Mouse (Mus musculus): ENCODE results near the gene Tns3. TPM values are rescaled to one million over a fixed set of nuclear protein-coding genes. Genes with fewer than 3 reads are reported as not detected.

Tns3 gene
- polyA plus RNA-seq, 1 experiment, result 29.2 TPM

DNA sequence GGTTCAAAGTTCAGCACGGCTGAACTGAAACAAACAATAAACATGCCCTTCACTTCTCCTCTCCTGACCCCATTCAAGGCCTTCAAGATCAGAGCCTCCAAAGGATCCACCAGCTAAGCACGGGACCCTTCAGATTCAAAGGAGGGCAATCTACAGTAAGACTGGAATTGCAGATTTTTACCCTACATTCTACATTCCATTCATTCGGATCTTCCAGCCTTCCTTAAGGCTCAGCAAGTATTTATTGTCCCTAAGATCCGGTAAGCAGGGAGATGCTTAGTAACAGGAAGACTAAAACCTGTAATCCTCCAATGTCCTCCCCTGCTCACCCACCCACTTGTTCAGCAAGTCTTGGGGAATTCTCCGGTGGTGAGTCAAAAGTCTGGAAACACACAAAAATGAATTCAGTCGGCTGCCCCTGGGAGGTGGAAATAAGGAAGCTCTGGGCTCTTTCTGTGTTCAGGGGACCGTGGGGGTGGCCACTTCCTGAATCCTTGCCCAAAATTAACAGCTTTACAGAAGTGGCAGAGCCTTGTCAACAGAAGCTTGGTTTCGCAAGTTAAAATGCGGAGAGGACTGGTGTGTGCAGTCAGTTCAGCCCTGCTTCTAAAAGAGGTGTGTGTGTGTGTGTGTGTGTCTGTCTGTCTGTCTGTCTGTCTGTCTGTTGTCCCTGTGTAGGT is 75.0 kb downstream of the Tns3 start:
- Histone ChIP-seq H3K4me1 (ENCODE audit: control insufficient read depth, insufficient read depth, low read length) (peaks cover 5% of the 10 kb centered on the region; the same call in 1 of the 2 replicates), H3K4me3 (replicated peaks; ENCODE audit: insufficient read depth, low read depth, low read length) (no peak overlapping the region), H3K27ac (ENCODE audit: insufficient read depth, low read length) (no peak overlapping the region), H3K27me3 (ENCODE audit: control insufficient read depth, insufficient read depth, low read length) (no peaks in the 10 kb centered on the region)
- no peak for DNase-seq
- 66% methylated on average over 9 of the region's 9 CpGs for WGBS
- no peak for TF ChIP-seq POLR2A (IDR thresholded peaks at IDR 0.05; ENCODE audit: borderline replicate concordance, insufficient read depth, low read length)
- no peak for TF ChIP-seq CTCF (IDR thresholded peaks at IDR 0.05; ENCODE audit: borderline replicate concordance, insufficient read depth, low read depth, low read length)

DNA sequence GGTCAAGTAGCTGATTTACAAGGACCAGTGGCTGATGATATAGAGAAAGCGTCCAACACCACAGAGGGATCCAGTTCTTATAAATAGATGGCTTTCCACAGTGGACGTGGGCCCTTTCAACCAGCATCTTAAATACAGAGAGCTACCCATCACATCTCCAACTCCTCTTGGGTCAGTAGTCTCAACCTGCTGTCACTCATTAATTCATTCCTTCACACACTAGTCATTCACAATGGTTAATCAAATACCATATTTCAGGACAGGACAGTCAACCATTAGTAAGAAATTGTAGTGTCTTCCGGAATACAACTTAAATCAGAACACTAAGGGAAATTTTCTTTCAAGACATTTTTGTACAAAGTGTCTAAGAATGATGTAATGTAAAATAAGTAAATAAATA is 76.4 kb downstream of the Tns3 start:
- Histone ChIP-seq H3K4me3 (replicated peaks; ENCODE audit: insufficient read depth, low read depth, low read length) (no peak overlapping the region), H3K27ac (ENCODE audit: insufficient read depth, low read length) (no peak overlapping the region), H3K27me3 (ENCODE audit: control insufficient read depth, insufficient read depth, low read length) (no peaks in the 10 kb centered on the region), H3K4me1 (ENCODE audit: control insufficient read depth, insufficient read depth, low read length) (peaks cover 5% of the 10 kb centered on the region; the same call in 1 of the 2 replicates)
- no peak for DNase-seq
- WGBS, result 97% methylated on average over 3 of the region's 3 CpGs
- TF ChIP-seq POLR2A (IDR thresholded peaks at IDR 0.05; ENCODE audit: borderline replicate concordance, insufficient read depth, low read length) (no peak), CTCF (IDR thresholded peaks at IDR 0.05; ENCODE audit: borderline replicate concordance, insufficient read depth, low read depth, low read length) (no peak)

DNA sequence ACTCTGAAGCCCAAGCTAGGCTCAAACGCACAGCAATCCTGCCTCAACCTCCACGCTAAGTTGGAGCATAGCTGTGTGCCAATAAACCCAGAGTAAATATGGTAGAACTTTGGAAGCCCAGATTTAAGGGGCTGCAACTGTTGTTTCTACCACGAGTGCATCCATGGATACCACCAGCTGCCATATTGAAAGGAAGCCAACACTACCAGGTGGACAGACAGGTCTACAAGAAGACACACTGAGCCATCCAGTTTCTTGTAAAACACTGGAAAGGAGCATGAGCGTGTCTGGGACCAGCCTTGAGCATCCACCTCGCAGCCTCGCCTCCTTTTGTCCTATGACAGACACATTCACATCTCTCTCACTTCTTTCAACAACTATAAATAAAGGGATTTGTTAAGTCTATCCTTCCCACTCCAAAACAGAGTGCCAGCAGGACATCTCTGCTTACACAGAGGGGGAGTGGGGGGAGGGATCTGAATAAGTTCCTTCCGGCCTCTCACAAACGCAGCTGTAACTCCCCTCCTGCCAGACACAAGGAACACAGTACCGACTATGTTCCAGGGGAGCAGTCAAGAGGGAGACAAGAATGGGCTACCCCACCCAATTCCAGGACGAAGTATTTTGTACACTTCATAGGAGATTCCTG is 77.2 kb downstream of the Tns3 start:
- H3K4me1 ChIP-seq (ENCODE audit: control insufficient read depth, insufficient read depth, low read length), result peaks cover 5% of the 10 kb centered on the region; the same call in 1 of the 2 replicates
- no peak for DNase-seq
- 38% methylated on average over 10 of the region's 10 CpGs for WGBS
- no peaks in the 10 kb centered on the region for H3K27me3 ChIP-seq (ENCODE audit: control insufficient read depth, insufficient read depth, low read length)
- H3K4me3 ChIP-seq (replicated peaks; ENCODE audit: insufficient read depth, low read depth, low read length), result no peak overlapping the region
- TF ChIP-seq CTCF (IDR thresholded peaks at IDR 0.05; ENCODE audit: borderline replicate concordance, insufficient read depth, low read depth, low read length), result no peak
- no peak for TF ChIP-seq POLR2A (IDR thresholded peaks at IDR 0.05; ENCODE audit: borderline replicate concordance, insufficient read depth, low read length)
- H3K27ac ChIP-seq (ENCODE audit: insufficient read depth, low read length), result no peak overlapping the region

DNA sequence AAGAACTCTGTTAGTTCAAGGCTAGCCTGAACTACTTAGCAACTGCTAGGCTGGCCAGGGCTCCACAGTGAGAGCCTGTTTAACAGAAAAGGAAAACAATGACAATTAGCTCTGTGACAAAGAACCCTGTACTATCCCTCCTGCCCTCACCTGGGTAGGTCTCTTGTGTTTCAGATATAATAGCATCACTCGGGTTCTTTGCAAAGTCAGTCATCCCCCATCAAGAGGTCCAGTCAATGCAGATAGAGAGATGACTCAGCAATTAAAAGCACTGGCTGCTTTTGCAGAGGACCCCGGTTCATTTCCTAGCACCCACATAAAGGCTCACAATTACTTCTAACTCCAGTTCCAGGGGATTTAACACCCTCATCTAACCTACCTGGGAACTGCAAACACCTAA is 78.0 kb downstream of the Tns3 start:
- DNase-seq, result no peak
- 88% methylated on average over 2 of the region's 2 CpGs for WGBS
- Histone ChIP-seq H3K27ac (ENCODE audit: insufficient read depth, low read length) (no peak overlapping the region), H3K4me1 (ENCODE audit: control insufficient read depth, insufficient read depth, low read length) (peaks cover 5% of the 10 kb centered on the region; the same call in 1 of the 2 replicates), H3K4me3 (replicated peaks; ENCODE audit: insufficient read depth, low read depth, low read length) (no peak overlapping the region), H3K27me3 (ENCODE audit: control insufficient read depth, insufficient read depth, low read length) (no peaks in the 10 kb centered on the region)
- TF ChIP-seq CTCF (IDR thresholded peaks at IDR 0.05; ENCODE audit: borderline replicate concordance, insufficient read depth, low read depth, low read length), result no peak
- no peak for TF ChIP-seq POLR2A (IDR thresholded peaks at IDR 0.05; ENCODE audit: borderline replicate concordance, insufficient read depth, low read length)

DNA sequence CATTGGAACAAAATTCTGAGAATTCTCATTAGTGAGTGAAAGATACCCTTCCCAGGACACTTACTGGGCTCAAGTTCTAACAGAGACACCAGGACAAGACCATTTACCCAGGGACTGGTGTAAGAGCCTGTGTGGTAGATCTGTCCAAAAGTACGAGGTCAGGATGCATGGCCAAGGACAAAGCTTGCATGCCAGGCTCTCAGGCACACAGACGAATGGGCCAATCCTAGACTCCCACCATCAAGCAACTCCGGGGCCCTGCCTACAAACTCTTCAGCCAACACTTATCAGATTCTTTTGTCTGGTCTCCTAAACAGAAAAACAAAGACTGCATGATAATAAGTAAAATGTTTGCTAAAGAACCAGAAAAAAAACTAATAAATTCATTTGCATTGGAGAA is 78.6 kb downstream of the Tns3 start:
- H3K4me1 ChIP-seq (ENCODE audit: control insufficient read depth, insufficient read depth, low read length), result peaks cover 5% of the 10 kb centered on the region; the same call in 1 of the 2 replicates
- no peak for DNase-seq
- 78% methylated on average over 3 of the region's 3 CpGs for WGBS
- no peak overlapping the region for H3K27ac ChIP-seq (ENCODE audit: insufficient read depth, low read length)
- no peaks in the 10 kb centered on the region for H3K27me3 ChIP-seq (ENCODE audit: control insufficient read depth, insufficient read depth, low read length)
- TF ChIP-seq CTCF (IDR thresholded peaks at IDR 0.05; ENCODE audit: borderline replicate concordance, insufficient read depth, low read depth, low read length) (no peak), POLR2A (IDR thresholded peaks at IDR 0.05; ENCODE audit: borderline replicate concordance, insufficient read depth, low read length) (no peak)
- H3K4me3 ChIP-seq (replicated peaks; ENCODE audit: insufficient read depth, low read depth, low read length), result no peak overlapping the region

DNA sequence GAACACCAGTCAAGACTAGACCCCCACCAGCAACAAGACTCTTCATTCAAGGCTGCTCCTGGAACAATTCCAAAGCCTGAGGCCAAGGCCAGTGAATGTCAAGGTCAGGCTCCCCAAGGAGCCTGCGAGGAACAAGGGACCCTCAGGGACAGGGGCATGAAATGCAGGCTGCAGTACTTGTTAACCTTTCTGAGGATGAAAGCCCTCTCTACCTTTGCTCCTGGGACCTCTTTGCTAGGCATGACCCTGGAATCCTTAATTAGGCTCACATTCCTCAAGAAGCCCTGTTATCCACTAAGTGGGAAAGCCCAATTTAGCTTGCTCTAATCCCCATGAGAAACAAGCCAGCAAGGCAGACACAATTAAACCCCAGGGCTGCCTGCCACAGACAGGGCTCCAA is 79.4 kb downstream of the Tns3 start:
- WGBS, result 33% methylated on average over 1 of the region's 1 CpGs
- H3K27me3 ChIP-seq (ENCODE audit: control insufficient read depth, insufficient read depth, low read length), result no peaks in the 10 kb centered on the region

DNA sequence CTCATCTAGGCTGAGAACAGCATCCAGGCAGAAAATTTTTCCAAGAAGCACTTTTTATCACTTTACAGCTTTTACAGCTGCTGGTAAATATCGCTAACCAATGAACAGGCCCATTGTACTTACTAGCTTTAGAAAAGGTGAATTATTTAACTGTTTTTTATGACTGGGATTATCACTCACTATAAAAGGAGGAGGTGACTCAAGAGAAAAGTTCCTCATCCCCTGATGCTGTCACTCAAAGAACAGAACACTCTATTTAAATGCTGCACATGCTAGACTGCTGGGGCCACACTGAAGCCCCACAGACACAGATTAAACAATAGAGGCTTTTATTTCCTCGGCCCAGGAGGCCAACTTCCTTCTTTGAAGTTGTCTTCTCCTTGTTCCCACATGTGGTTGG is 80.0 kb downstream of the Tns3 start:
- 68% methylated on average over 2 of the region's 2 CpGs for WGBS

More for the DNA sequence above, 79.4 kb downstream of the Tns3 start:
- TF ChIP-seq POLR2A (IDR thresholded peaks at IDR 0.05; ENCODE audit: borderline replicate concordance, insufficient read depth, low read length), result no peak
- TF ChIP-seq CTCF (IDR thresholded peaks at IDR 0.05; ENCODE audit: borderline replicate concordance, insufficient read depth, low read depth, low read length), result no peak
- Histone ChIP-seq H3K4me3 (replicated peaks; ENCODE audit: insufficient read depth, low read depth, low read length) (no peak overlapping the region), H3K4me1 (ENCODE audit: control insufficient read depth, insufficient read depth, low read length) (peaks cover 5% of the 10 kb centered on the region; the same call in 1 of the 2 replicates), H3K27ac (ENCODE audit: insufficient read depth, low read length) (no peak overlapping the region)
- DNase-seq, result no peak

DNA sequence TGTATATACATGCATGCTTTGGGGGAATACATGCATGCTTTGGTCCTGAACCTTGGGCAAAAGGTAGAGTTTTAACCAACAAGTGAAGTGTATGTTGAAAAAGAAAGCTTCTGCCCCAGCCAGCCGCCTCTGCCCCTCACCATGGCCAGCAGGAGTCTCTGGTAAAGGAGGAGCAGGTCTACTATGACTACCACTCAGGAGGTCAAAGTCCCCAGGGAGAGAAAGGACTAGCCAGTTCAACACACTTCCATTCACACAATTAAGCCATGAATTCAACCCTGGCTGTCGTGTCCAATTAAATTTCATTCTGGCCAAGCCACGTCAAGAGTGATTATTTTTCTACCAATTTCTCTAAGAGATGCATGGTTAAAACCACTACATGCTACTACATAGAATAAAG is 81.2 kb downstream of the Tns3 start:
- no peak overlapping the region for H3K4me3 ChIP-seq (replicated peaks; ENCODE audit: insufficient read depth, low read depth, low read length)
- H3K27me3 ChIP-seq (ENCODE audit: control insufficient read depth, insufficient read depth, low read length), result no peaks in the 10 kb centered on the region
- 87% methylated on average over 3 of the region's 3 CpGs for WGBS
- H3K4me1 ChIP-seq (ENCODE audit: control insufficient read depth, insufficient read depth, low read length), result peaks cover 5% of the 10 kb centered on the region; the same call in 1 of the 2 replicates
- H3K27ac ChIP-seq (ENCODE audit: insufficient read depth, low read length), result no peak overlapping the region
- no peak for TF ChIP-seq CTCF (IDR thresholded peaks at IDR 0.05; ENCODE audit: borderline replicate concordance, insufficient read depth, low read depth, low read length)
- no peak for DNase-seq

More for the DNA sequence above, 80.0 kb downstream of the Tns3 start:
- DNase-seq, result no peak
- Histone ChIP-seq H3K4me3 (replicated peaks; ENCODE audit: insufficient read depth, low read depth, low read length) (no peak overlapping the region), H3K4me1 (ENCODE audit: control insufficient read depth, insufficient read depth, low read length) (peaks cover 5% of the 10 kb centered on the region; the same call in 1 of the 2 replicates), H3K27ac (ENCODE audit: insufficient read depth, low read length) (no peak overlapping the region), H3K27me3 (ENCODE audit: control insufficient read depth, insufficient read depth, low read length) (no peaks in the 10 kb centered on the region)
- TF ChIP-seq POLR2A (IDR thresholded peaks at IDR 0.05; ENCODE audit: borderline replicate concordance, insufficient read depth, low read length) (no peak), CTCF (IDR thresholded peaks at IDR 0.05; ENCODE audit: borderline replicate concordance, insufficient read depth, low read depth, low read length) (no peak)
